Mouse (Mus musculus): ENCODE data around the gene Rilp.
A peak's percentile ranks its signal among the peaks of the same experiment; 100 is the strongest.

Rilp gene

GRCm38 (mm10) chr11:75509741-75510626 lies at the start of gene Rilp:
Gene Rilp, plus strand, starts transcription at chr11:75510094.
- DNase-seq (ENCODE audit: low read depth, low spot score): peak; percentile 97

GRCm38 (mm10) chr11:75460103-75460843 lies 49.6 kb upstream of the Rilp start:
- DNase-seq (ENCODE audit: low read depth, low spot score): peak; percentile 96

- peak; percentile 100 for DNase-seq (ENCODE audit: low read depth, low spot score)
Measured at GRCm38 (mm10) chr11:75460844-75461742, 48.8 kb upstream of the Rilp start, which contains the start of gene Tlcd2. Gene Tlcd2, plus strand, starts transcription at chr11:75461715.

GRCm38 (mm10) chr11:75461743-75462252 lies 48.1 kb upstream of the Rilp start:
- no peak for DNase-seq (ENCODE audit: low read depth, low spot score)

GRCm38 (mm10) chr11:75462253-75462783 lies 47.6 kb upstream of the Rilp start:
- peak; percentile 98 for DNase-seq (ENCODE audit: low read depth, low spot score)

- DNase-seq (ENCODE audit: low read depth, low spot score): peak; percentile 94
Measured at GRCm38 (mm10) chr11:75462865-75463336, 47.0 kb upstream of the Rilp start.

GRCm38 (mm10) chr11:75463624-75464023 lies 46.3 kb upstream of the Rilp start:
- DNase-seq (ENCODE audit: low read depth, low spot score): no peak

GRCm38 (mm10) chr11:75464417-75464816 lies 45.5 kb upstream of the Rilp start:
- no peak for DNase-seq (ENCODE audit: low read depth, low spot score)

GRCm38 (mm10) chr11:75465051-75465450 lies 44.8 kb upstream of the Rilp start:
- no peak for DNase-seq (ENCODE audit: low read depth, low spot score)

- no peak for DNase-seq (ENCODE audit: low read depth, low spot score)
Measured at GRCm38 (mm10) chr11:75466731-75467505, 43.0 kb upstream of the Rilp start.

- DNase-seq (ENCODE audit: low read depth, low spot score): peak; percentile 77
Measured at GRCm38 (mm10) chr11:75467512-75468215, 42.2 kb upstream of the Rilp start.

GRCm38 (mm10) chr11:75468410-75468809 lies 41.5 kb upstream of the Rilp start:
- DNase-seq (ENCODE audit: low read depth, low spot score): no peak

- no peak for DNase-seq (ENCODE audit: low read depth, low spot score)
Measured at GRCm38 (mm10) chr11:75469261-75469660, 40.6 kb upstream of the Rilp start.

- no peak for DNase-seq (ENCODE audit: low read depth, low spot score)
Measured at GRCm38 (mm10) chr11:75470675-75471074, 39.2 kb upstream of the Rilp start.

- DNase-seq (ENCODE audit: low read depth, low spot score): no peak
Measured at GRCm38 (mm10) chr11:75472469-75473081, 37.3 kb upstream of the Rilp start.

- no peak for DNase-seq (ENCODE audit: low read depth, low spot score)
Measured at GRCm38 (mm10) chr11:75473376-75473775, 36.5 kb upstream of the Rilp start.

GRCm38 (mm10) chr11:75486192-75486591 lies 23.7 kb upstream of the Rilp start:
- DNase-seq (ENCODE audit: low read depth, low spot score): no peak

- DNase-seq (ENCODE audit: low read depth, low spot score): peak; percentile 95
Measured at GRCm38 (mm10) chr11:75486601-75487285, 23.2 kb upstream of the Rilp start, which contains the start of gene Prpf8. Gene Prpf8, plus strand, starts transcription at chr11:75486816.

Measured in skeletal muscle tissue, adult 2 months (tissue).